In the genomic region with DNA sequence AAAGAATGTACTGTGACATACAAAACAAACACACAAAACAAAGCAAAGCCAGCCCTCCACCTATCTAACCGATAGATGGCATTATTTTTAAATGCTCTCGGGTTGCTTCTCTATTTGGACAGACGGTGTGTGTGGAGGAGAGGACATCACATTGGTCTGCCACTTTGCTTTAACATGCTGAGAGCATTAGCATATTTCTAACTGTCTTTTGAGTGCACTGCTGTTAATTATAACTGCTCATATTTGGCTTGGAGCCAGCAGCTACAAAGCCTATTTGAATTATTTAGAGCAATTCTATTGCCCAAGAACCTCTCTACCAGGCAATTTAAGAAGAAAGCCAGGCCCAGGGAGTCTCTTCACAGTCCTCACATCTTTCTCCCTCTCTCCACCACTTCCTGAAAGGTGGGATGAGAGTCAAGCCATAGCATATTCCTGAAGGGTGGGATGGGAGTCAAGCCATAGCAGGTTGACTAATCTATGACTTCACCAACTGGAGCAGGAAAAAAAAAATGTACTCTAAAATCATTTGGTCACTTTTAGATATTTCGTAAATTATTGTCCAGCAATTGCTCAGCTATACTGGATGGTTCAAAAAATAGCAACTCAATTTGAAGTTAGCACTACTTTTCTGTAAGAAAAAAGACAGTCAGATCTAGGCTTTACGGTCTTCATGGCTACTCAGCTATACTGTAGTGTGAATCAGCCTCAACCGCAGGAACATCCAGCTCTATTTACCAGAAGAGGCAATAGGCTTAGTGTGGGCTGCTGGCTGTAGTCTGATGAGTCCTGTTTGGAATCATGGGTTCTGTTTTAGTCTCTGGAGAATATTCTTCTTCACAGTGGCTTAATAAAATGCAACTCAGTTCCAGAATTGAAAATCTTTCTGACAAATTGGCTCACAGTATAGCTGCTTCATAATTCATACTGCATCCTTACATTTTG, we compare ENCODE assay signal across 15 mouse cellular contexts.
DNase-seq lines count a peak whose midpoint lies in the region; ATAC-seq lines count a peak whose summit lies in the region.
"Had no signal": no experiment of that assay in that cellular context is flagged by ENCODE, and none has a peak within 500 bp of the region (broad histone marks: within the 10 kb centered on the region; RNA-seq: fewer than 3 reads in every experiment).

No protein-coding gene starts in this region.

- H3K4me2 ChIP-seq in neural tube, embryonic 12.5 days (replicated peaks): no peak overlapping the region
- no peak overlapping the region for H3K4me2 ChIP-seq in hindbrain, embryonic 15.5 days
- H3K4me2 ChIP-seq: embryonic facial prominence, embryonic 13.5 days; liver, embryonic 13.5 days had no signal

- H3K9me3 ChIP-seq in neural tube, embryonic 12.5 days: no peaks in the 10 kb centered on the region
- H3K9me3 ChIP-seq in hindbrain, embryonic 15.5 days: no peaks in the 10 kb centered on the region
- H3K9me3 ChIP-seq: embryonic facial prominence, embryonic 13.5 days; liver, embryonic 13.5 days had no signal

- no peaks in the 10 kb centered on the region for H3K27me3 ChIP-seq in neural tube, embryonic 12.5 days (replicated peaks)
- no peaks in the 10 kb centered on the region for H3K27me3 ChIP-seq in hindbrain, embryonic 15.5 days
- H3K27me3 ChIP-seq: embryonic facial prominence, embryonic 13.5 days; liver, embryonic 13.5 days had no signal

- no peak overlapping the region for H3K27ac ChIP-seq in neural tube, embryonic 12.5 days
- H3K27ac ChIP-seq in hindbrain, embryonic 15.5 days (replicated peaks): peak overlapping the region; percentile 62
- H3K27ac ChIP-seq: embryonic facial prominence, embryonic 13.5 days; heart, adult 2 months; liver, embryonic 13.5 days had no signal

- peak; percentile 77 for ATAC-seq in frontal cortex, adult (ENCODE audit: low TSS enrichment)
- 0 out of 2 replicates have a peak, but pooled peaks have one; percentile 44 for ATAC-seq in neural tube, embryonic 12.5 days (ENCODE audit: low FRiP score, low read depth)
- ATAC-seq in hindbrain, embryonic 15.5 days (ENCODE audit: low FRiP score, low read depth): peak; percentile 41; the same call in 1 of the 2 replicates
- no peak for ATAC-seq in megakaryocyte, adult 5-6 weeks (ENCODE audit: poor library complexity, severe bottlenecking)

- no peak overlapping the region for H3K9ac ChIP-seq in neural tube, embryonic 12.5 days
- H3K9ac ChIP-seq in hindbrain, embryonic 15.5 days: no peak overlapping the region
- H3K9ac ChIP-seq: embryonic facial prominence, embryonic 13.5 days; liver, embryonic 13.5 days had no signal

- WGBS in neural tube, embryonic 12.5 days: 81% methylated on average over 6 of the region's 6 CpGs
- WGBS in hindbrain, embryonic 15.5 days: 63% methylated on average over 6 of the region's 6 CpGs

- peaks cover 17% of the 10 kb centered on the region for H3K4me1 ChIP-seq in neural tube, embryonic 12.5 days
- peaks cover 21% of the 10 kb centered on the region for H3K4me1 ChIP-seq in hindbrain, embryonic 15.5 days (replicated peaks)
- H3K4me1 ChIP-seq: liver, embryonic 13.5 days had no signal

- H3K36me3 ChIP-seq in neural tube, embryonic 12.5 days: no peaks in the 10 kb centered on the region
- peaks cover 2% of the 10 kb centered on the region; the same call in 1 of the 2 replicates for H3K36me3 ChIP-seq in hindbrain, embryonic 15.5 days
- H3K36me3 ChIP-seq: embryonic facial prominence, embryonic 13.5 days; G1E; liver, embryonic 13.5 days had no signal

- DNase-seq in frontal cortex, postnatal 14 days (ENCODE audit: low spot score in 2 of 2): no peak
- DNase-seq in neural tube, embryonic 10.5 days (ENCODE audit: extremely low spot score, low spot score): no peak
- no peak for DNase-seq in B cell, adult 2 months
- no peak for DNase-seq in embryo, embryonic 10 days (ENCODE audit: low spot score)
- DNase-seq: cerebellum, adult 9-11 months; heart, adult 2 months; kidney, adult 2 months; liver, embryonic 13.5 days; thymus, adult 18-20 months had no signal

- no peak overlapping the region for H3K4me3 ChIP-seq in neural tube, embryonic 12.5 days
- H3K4me3 ChIP-seq in hindbrain, embryonic 15.5 days: no peak overlapping the region
- H3K4me3 ChIP-seq: embryonic facial prominence, embryonic 13.5 days; heart, adult 2 months; liver, embryonic 13.5 days had no signal
